In genomic region chr9:23069161-23069560, GRCm38 (mm10) we compare ENCODE assay signal across 16 mouse cellular contexts.
"Had no signal": no experiment of that assay in that cellular context is flagged by ENCODE, and none has a peak within 500 bp of the region (broad histone marks: within the 10 kb centered on the region; RNA-seq: fewer than 3 reads in every experiment).

No protein-coding gene starts in this region.

- DNase-seq: kidney, adult 18-20 months; kidney, postnatal 10 days; kidney, postnatal 4 days; lung, adult 2 months; lung, postnatal 4 days; thymus, adult 18-20 months; thymus, postnatal 25 days had no signal

- H3K9ac ChIP-seq: intestine, embryonic 15.5 days; liver, embryonic 15.5 days; midbrain, embryonic 12.5 days; neural tube, embryonic 13.5 days had no signal

- H3K9me3 ChIP-seq: intestine, embryonic 15.5 days; limb, embryonic 10.5 days; liver, embryonic 15.5 days; midbrain, embryonic 12.5 days had no signal

- H3K4me1 ChIP-seq: liver, embryonic 15.5 days had no signal

- H3K4me2 ChIP-seq: intestine, embryonic 15.5 days; liver, embryonic 11.5 days; liver, embryonic 15.5 days; midbrain, embryonic 12.5 days; neural tube, embryonic 13.5 days had no signal

- H3K4me3 ChIP-seq: intestine, embryonic 15.5 days; layer of hippocampus, adult 2 months; left cerebral cortex, adult 2 months; limb, embryonic 10.5 days; liver, embryonic 15.5 days; midbrain, embryonic 12.5 days; neural tube, embryonic 13.5 days had no signal

- H3K27me3 ChIP-seq: intestine, embryonic 15.5 days; liver, embryonic 15.5 days; neural tube, embryonic 13.5 days had no signal

- H3K36me3 ChIP-seq: intestine, embryonic 15.5 days; limb, embryonic 10.5 days; liver, embryonic 15.5 days; midbrain, embryonic 12.5 days; neural tube, embryonic 13.5 days had no signal

- H3K27ac ChIP-seq: intestine, embryonic 15.5 days; layer of hippocampus, adult 2 months; left cerebral cortex, adult 2 months; limb, embryonic 10.5 days; liver, embryonic 15.5 days; midbrain, embryonic 12.5 days; neural tube, embryonic 13.5 days had no signal

- ATAC-seq: intestine, embryonic 15.5 days; lung, postnatal 0 days had no signal
